Mouse (Mus musculus): ENCODE results near the gene Fxr2. TPM values are rescaled to one million over a fixed set of nuclear protein-coding genes. Genes with fewer than 3 reads are reported as not detected.
"Not testable (repeated sequence)": the region's sequence is repeated elsewhere in the genome, so short reads cannot be mapped to it uniquely, and the experiment has no call there.

Gene Fxr2
- polyA plus RNA-seq, 1 experiment from 2014 or later = 35.0 TPM

- not testable (repeated sequence) for H3K9ac ChIP-seq (ENCODE audit: low read length); H3K4me2 ChIP-seq (ENCODE audit: low read length); H3K27me3 ChIP-seq (replicated peaks; ENCODE audit: control insufficient read depth, insufficient read depth, low read length); H3K4me1 ChIP-seq (ENCODE audit: control insufficient read depth, insufficient read depth, low read length); H3K36me3 ChIP-seq (ENCODE audit: control insufficient read depth, insufficient read depth, low read length); H3K4me3 ChIP-seq (ENCODE audit: low read depth, low read length); H3K9me3 ChIP-seq (replicated peaks; ENCODE audit: control insufficient read depth, low read length); H3K27ac ChIP-seq (ENCODE audit: low read depth, low read length); DNase-seq (ENCODE audit: low spot score); ATAC-seq
- 93% methylated on average over 10 of the region's 10 CpGs for WGBS
Observed at GRCm38 (mm10) chr11:69702886-69703285, 70.1 kb downstream of the Fxr2 start.

MicroRNA genes within 50 kb of the gene (microRNA counts, 519-probe panel; counts per million panel counts)
- microRNA mmu-miR-1934 (not detected), microRNA mmu-miR-467f (2,504 counts per million, percentile 14 among the panel's probes with 10 or more counts)

Small RNA genes lying within 50 kb of the gene (microRNA-seq; reads per million reads assigned to microRNA genes)
- 2.3 reads per million, percentile 13 among the genes with 10 or more reads in this experiment for gene Mir1934
- not detected for gene Mir467f

Other genes with a start within 250 kb of the Fxr2 start
- gene Naa38, start 237.5 kb upstream of the Fxr2 start, polyA plus RNA-seq (2014; fragmentation: Nextera tagmentation; extraction: Ambion mirVana) = 106 and 142 TPM in 2 replicates
- gene Cyb5d1, start 237.4 kb upstream of the Fxr2 start, polyA plus RNA-seq (2014; fragmentation: Nextera tagmentation; extraction: Ambion mirVana) = 31.1 and 36.4 TPM in 2 replicates
- 4.7 and 5.7 TPM in 2 replicates for gene Tmem88, start 234.8 kb upstream of the Fxr2 start, polyA plus RNA-seq (2014; fragmentation: Nextera tagmentation; extraction: Ambion mirVana)
- 28.7 and 38.2 TPM in 2 replicates for gene Kdm6b, start 219.3 kb upstream of the Fxr2 start, polyA plus RNA-seq (2014; fragmentation: Nextera tagmentation; extraction: Ambion mirVana)
- 2.7 and 3.8 TPM in 2 replicates for gene Dnah2, start 83.9 kb upstream of the Fxr2 start, polyA plus RNA-seq (2014; fragmentation: Nextera tagmentation; extraction: Ambion mirVana)
- 38.6 and 48.2 TPM in 2 replicates for gene Efnb3, start 72.8 kb upstream of the Fxr2 start, polyA plus RNA-seq (2014; fragmentation: Nextera tagmentation; extraction: Ambion mirVana)
- gene Wrap53, start 52.7 kb upstream of the Fxr2 start, polyA plus RNA-seq (2014; fragmentation: Nextera tagmentation; extraction: Ambion mirVana) = 24.6 and 29.3 TPM in 2 replicates
- gene Trp53, start 52.6 kb upstream of the Fxr2 start, polyA plus RNA-seq (2014; fragmentation: Nextera tagmentation; extraction: Ambion mirVana) = 111 and 113 TPM in 2 replicates
- 22.0 and 31.5 TPM in 2 replicates for gene Atp1b2, start 27.0 kb upstream of the Fxr2 start, polyA plus RNA-seq (2014; fragmentation: Nextera tagmentation; extraction: Ambion mirVana)
- gene Shbg, start 15.1 kb upstream of the Fxr2 start, polyA plus RNA-seq (2014; fragmentation: Nextera tagmentation; extraction: Ambion mirVana) = not detected in 2 replicates
- gene Sat2, start 11.0 kb upstream of the Fxr2 start, polyA plus RNA-seq (2014; fragmentation: Nextera tagmentation; extraction: Ambion mirVana) = 17.6 and 18.2 TPM in 2 replicates
- gene Sox15, start 22.3 kb downstream of the Fxr2 start, polyA plus RNA-seq (2014; fragmentation: Nextera tagmentation; extraction: Ambion mirVana) = not detected in 2 replicates
- 72.9 and 83.0 TPM in 2 replicates for gene Mpdu1, start 29.7 kb downstream of the Fxr2 start, polyA plus RNA-seq (2014; fragmentation: Nextera tagmentation; extraction: Ambion mirVana)
- gene Cd68, start 33.2 kb downstream of the Fxr2 start, polyA plus RNA-seq (2014; fragmentation: Nextera tagmentation; extraction: Ambion mirVana) = 8.2 and 9.6 TPM in 2 replicates
- 1,177 and 1,222 TPM in 2 replicates for gene Eif4a1, start 39.4 kb downstream of the Fxr2 start, polyA plus RNA-seq (2014; fragmentation: Nextera tagmentation; extraction: Ambion mirVana)
- 81.8 and 88.2 TPM in 2 replicates for gene Senp3, start 49.1 kb downstream of the Fxr2 start, polyA plus RNA-seq (2014; fragmentation: Nextera tagmentation; extraction: Ambion mirVana)
- gene Tnfsf13, start 52.8 kb downstream of the Fxr2 start, polyA plus RNA-seq (2014; fragmentation: Nextera tagmentation; extraction: Ambion mirVana) = 0.53 TPM in 1 of 2 replicates, not detected in the other
- gene Tnfsf12, start 62.9 kb downstream of the Fxr2 start, polyA plus RNA-seq (2014; fragmentation: Nextera tagmentation; extraction: Ambion mirVana) = 2.2 and 2.7 TPM in 2 replicates
- gene Tnfsfm13, start 63.1 kb downstream of the Fxr2 start, polyA plus RNA-seq (2014; fragmentation: Nextera tagmentation; extraction: Ambion mirVana) = 1.5 and 1.6 TPM in 2 replicates
- gene Polr2a, start 125.6 kb downstream of the Fxr2 start, polyA plus RNA-seq (2014; fragmentation: Nextera tagmentation; extraction: Ambion mirVana) = 21.1 and 21.3 TPM in 2 replicates
- 0.56 TPM in 1 of 2 replicates, not detected in the other for gene Slc35g3, start 129.0 kb downstream of the Fxr2 start, polyA plus RNA-seq (2014; fragmentation: Nextera tagmentation; extraction: Ambion mirVana)
- gene Zbtb4, start 132.9 kb downstream of the Fxr2 start, polyA plus RNA-seq (2014; fragmentation: Nextera tagmentation; extraction: Ambion mirVana) = 2.1 and 2.8 TPM in 2 replicates
- 0.68 and 1.4 TPM in 2 replicates for gene Chrnb1, start 163.0 kb downstream of the Fxr2 start, polyA plus RNA-seq (2014; fragmentation: Nextera tagmentation; extraction: Ambion mirVana)
- 2.9 and 3.0 TPM in 2 replicates for gene Fgf11, start 168.9 kb downstream of the Fxr2 start, polyA plus RNA-seq (2014; fragmentation: Nextera tagmentation; extraction: Ambion mirVana)
- gene Tmem102, start 172.6 kb downstream of the Fxr2 start, polyA plus RNA-seq (2014; fragmentation: Nextera tagmentation; extraction: Ambion mirVana) = 0.15 and 0.52 TPM in 2 replicates
- gene Gm39566, start 182.3 kb downstream of the Fxr2 start, polyA plus RNA-seq (2014; fragmentation: Nextera tagmentation; extraction: Ambion mirVana) = not detected in 2 replicates
- not detected in 2 replicates for gene Spem2, start 185.5 kb downstream of the Fxr2 start, polyA plus RNA-seq (2014; fragmentation: Nextera tagmentation; extraction: Ambion mirVana)
- 0.39 TPM in 1 of 2 replicates, not detected in the other for gene Spem1, start 189.2 kb downstream of the Fxr2 start, polyA plus RNA-seq (2014; fragmentation: Nextera tagmentation; extraction: Ambion mirVana)
- 15.7 and 18.4 TPM in 2 replicates for gene Nlgn2, start 204.8 kb downstream of the Fxr2 start, polyA plus RNA-seq (2014; fragmentation: Nextera tagmentation; extraction: Ambion mirVana)
- gene Tmem256, start 205.5 kb downstream of the Fxr2 start, polyA plus RNA-seq (2014; fragmentation: Nextera tagmentation; extraction: Ambion mirVana) = 307 and 386 TPM in 2 replicates
- gene Plscr3, start 213.4 kb downstream of the Fxr2 start, polyA plus RNA-seq (2014; fragmentation: Nextera tagmentation; extraction: Ambion mirVana) = 44.3 and 49.0 TPM in 2 replicates
- gene Tnk1, start 225.7 kb downstream of the Fxr2 start, polyA plus RNA-seq (2014; fragmentation: Nextera tagmentation; extraction: Ambion mirVana) = 0.32 TPM in 1 of 2 replicates, not detected in the other
- gene Tmem95, start 245.0 kb downstream of the Fxr2 start, polyA plus RNA-seq (2014; fragmentation: Nextera tagmentation; extraction: Ambion mirVana) = not detected in 2 replicates
- gene Kctd11, start 248.4 kb downstream of the Fxr2 start, polyA plus RNA-seq (2014; fragmentation: Nextera tagmentation; extraction: Ambion mirVana) = 1.1 and 1.2 TPM in 2 replicates

Measured in forebrain, embryonic 14.5 days (tissue).